Mouse (Mus musculus) CH12.LX (cell line): ENCODE measurements around the gene F7.

Source experiments
- CTCF ChIP-seq, 2 experiments: IDR thresholded peaks in 1 of 2; conservative IDR thresholded peaks in 1 of 2; 2 replicates each; pipeline ENCODE4 v1.5.1; 2011 to 2012; ENCODE audit warnings: low read depth in 2 of 2, low read length in 2 of 2, improper control_type of control experiment in 1 of 2, inconsistent platforms in 1 of 2, mild to moderate bottlenecking in 1 of 2, moderate library complexity in 1 of 2
- EP300 ChIP-seq: IDR thresholded peaks from 2 replicates; pipeline ENCODE4 v1.6.1; 2011; ENCODE audit warnings: low read length, improper control_type of control experiment
- ZKSCAN1 ChIP-seq: IDR thresholded peaks from 2 replicates; pipeline ENCODE4 v1.6.1; 2012; ENCODE audit warnings: low read depth, inconsistent platforms, low read length, improper control_type of control experiment, borderline replicate concordance

- no peak for TF ChIP-seq CTCF (conservative IDR thresholded peaks at IDR 0.05 in 1 of 2, IDR thresholded peaks at IDR 0.05 in 1 of 2; ENCODE audit: low read depth in 2 of 2, low read length in 2 of 2)
- no peak for TF ChIP-seq ZKSCAN1
- TF ChIP-seq EP300: no peak
These were observed 31.5 kb downstream of the F7 start for GRCm38 (mm10) chr8:13057351-13057750.
